Mouse (Mus musculus): ENCODE data around the gene Cox17. TPM values are rescaled to one million over a fixed set of nuclear protein-coding genes. Genes with fewer than 3 reads are reported as not detected.

Gene Cox17
- polyA plus RNA-seq, 1 experiment: 76.2 TPM

GRCm38 (mm10) chr16:38374379-38375140, 27.8 kb downstream of the Cox17 start:
- Histone ChIP-seq H3K27me3 (ENCODE audit: control insufficient read depth, insufficient read depth, low read length) (no peaks in the 10 kb centered on the region), H3K4me3 (ENCODE audit: low read depth, low read length) (no peak overlapping the region), H3K36me3 (ENCODE audit: control insufficient read depth, insufficient read depth, low read length) (no peaks in the 10 kb centered on the region), H3K4me1 (ENCODE audit: control insufficient read depth, insufficient read depth, insufficient read length, low read length) (peaks cover 8% of the 10 kb centered on the region; the same call in 1 of the 2 replicates), H3K27ac (ENCODE audit: insufficient read depth, low read depth, low read length) (no peak overlapping the region)
- WGBS: 74% methylated on average over 10 of the region's 10 CpGs
- no peak for TF ChIP-seq POLR2A (IDR thresholded peaks at IDR 0.05; ENCODE audit: low read depth, low read length)
- no peak for TF ChIP-seq CTCF (IDR thresholded peaks at IDR 0.05; ENCODE audit: extremely low read depth, insufficient read length, insufficient replicate concordance, low read depth, low read length)

GRCm38 (mm10) chr16:38375182-38375581, 28.4 kb downstream of the Cox17 start:
- Histone ChIP-seq H3K36me3 (ENCODE audit: control insufficient read depth, insufficient read depth, low read length) (no peaks in the 10 kb centered on the region), H3K27me3 (ENCODE audit: control insufficient read depth, insufficient read depth, low read length) (no peaks in the 10 kb centered on the region), H3K4me3 (ENCODE audit: low read depth, low read length) (no peak overlapping the region), H3K4me1 (ENCODE audit: control insufficient read depth, insufficient read depth, insufficient read length, low read length) (peaks cover 8% of the 10 kb centered on the region; the same call in 1 of the 2 replicates), H3K27ac (ENCODE audit: insufficient read depth, low read depth, low read length) (no peak overlapping the region)
- 73% methylated on average over 7 of the region's 7 CpGs for WGBS
- TF ChIP-seq POLR2A (IDR thresholded peaks at IDR 0.05; ENCODE audit: low read depth, low read length): no peak
- TF ChIP-seq CTCF (IDR thresholded peaks at IDR 0.05; ENCODE audit: extremely low read depth, insufficient read length, insufficient replicate concordance, low read depth, low read length): no peak

GRCm38 (mm10) chr16:38376163-38376840, 29.5 kb downstream of the Cox17 start:
- TF ChIP-seq CTCF (IDR thresholded peaks at IDR 0.05; ENCODE audit: extremely low read depth, insufficient read length, insufficient replicate concordance, low read depth, low read length) (peak; percentile 46; the same call in 1 of the 2 replicates), POLR2A (IDR thresholded peaks at IDR 0.05; ENCODE audit: low read depth, low read length) (no peak)
- H3K27me3 ChIP-seq (ENCODE audit: control insufficient read depth, insufficient read depth, low read length): no peaks in the 10 kb centered on the region
- H3K36me3 ChIP-seq (ENCODE audit: control insufficient read depth, insufficient read depth, low read length): no peaks in the 10 kb centered on the region
- no peak overlapping the region for H3K27ac ChIP-seq (ENCODE audit: insufficient read depth, low read depth, low read length)
- H3K4me1 ChIP-seq (ENCODE audit: control insufficient read depth, insufficient read depth, insufficient read length, low read length): peaks cover 8% of the 10 kb centered on the region; the same call in 1 of the 2 replicates
- WGBS: 30% methylated on average over 17 of the region's 17 CpGs
- H3K4me3 ChIP-seq (ENCODE audit: low read depth, low read length): peak overlapping the region; percentile 61

DNA sequence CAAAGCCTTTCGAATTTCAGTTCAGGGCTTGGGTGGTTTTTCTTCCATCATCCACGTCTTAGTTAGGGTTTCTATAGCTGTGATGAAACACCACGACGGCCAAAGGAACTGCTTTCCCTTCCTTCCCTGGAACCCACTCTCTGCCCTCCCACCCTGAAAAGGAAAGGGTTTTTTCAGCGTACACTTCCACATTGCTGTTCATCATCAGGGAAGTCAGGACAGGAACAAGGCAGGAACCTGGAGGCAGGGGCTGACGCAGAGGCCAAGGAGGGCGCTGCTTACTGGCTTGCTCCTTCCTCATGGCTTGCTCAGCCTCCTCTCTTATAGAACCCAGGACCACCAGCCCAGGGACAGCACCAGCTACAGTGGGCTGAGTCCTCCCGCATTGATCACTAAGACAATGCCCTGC, 30.1 kb downstream of the Cox17 start:
- 32% methylated on average over 8 of the region's 8 CpGs for WGBS
- H3K27me3 ChIP-seq (ENCODE audit: control insufficient read depth, insufficient read depth, low read length): no peaks in the 10 kb centered on the region
- H3K4me3 ChIP-seq (ENCODE audit: low read depth, low read length): peak overlapping the region; percentile 61
- no peaks in the 10 kb centered on the region for H3K36me3 ChIP-seq (ENCODE audit: control insufficient read depth, insufficient read depth, low read length)
- TF ChIP-seq POLR2A (IDR thresholded peaks at IDR 0.05; ENCODE audit: low read depth, low read length): no peak
- TF ChIP-seq CTCF (IDR thresholded peaks at IDR 0.05; ENCODE audit: extremely low read depth, insufficient read length, insufficient replicate concordance, low read depth, low read length): no peak
- no peak overlapping the region for H3K27ac ChIP-seq (ENCODE audit: insufficient read depth, low read depth, low read length)
- H3K4me1 ChIP-seq (ENCODE audit: control insufficient read depth, insufficient read depth, insufficient read length, low read length): peaks cover 8% of the 10 kb centered on the region; the same call in 1 of the 2 replicates

DNA sequence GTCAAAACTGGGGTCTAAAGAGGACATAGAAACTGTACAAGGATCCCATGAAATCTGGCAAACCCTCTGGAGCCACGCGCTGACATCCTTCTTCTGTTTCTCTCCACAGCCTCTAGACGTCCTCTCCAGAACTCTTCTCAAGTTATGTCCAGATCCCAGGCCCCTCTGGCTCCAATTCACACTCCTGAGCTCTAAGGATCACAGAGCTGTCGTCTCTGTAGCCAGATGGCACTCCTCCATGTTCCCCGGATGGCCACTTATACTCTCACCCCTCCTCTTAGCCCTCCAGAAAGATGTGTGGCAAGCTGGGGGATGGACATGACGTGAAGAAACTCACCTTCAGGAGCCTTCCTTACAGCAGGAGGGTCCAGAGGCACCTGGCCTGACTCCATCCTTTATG, 30.8 kb downstream of the Cox17 start:
- 88% methylated on average over 6 of the region's 6 CpGs for WGBS

DNA sequence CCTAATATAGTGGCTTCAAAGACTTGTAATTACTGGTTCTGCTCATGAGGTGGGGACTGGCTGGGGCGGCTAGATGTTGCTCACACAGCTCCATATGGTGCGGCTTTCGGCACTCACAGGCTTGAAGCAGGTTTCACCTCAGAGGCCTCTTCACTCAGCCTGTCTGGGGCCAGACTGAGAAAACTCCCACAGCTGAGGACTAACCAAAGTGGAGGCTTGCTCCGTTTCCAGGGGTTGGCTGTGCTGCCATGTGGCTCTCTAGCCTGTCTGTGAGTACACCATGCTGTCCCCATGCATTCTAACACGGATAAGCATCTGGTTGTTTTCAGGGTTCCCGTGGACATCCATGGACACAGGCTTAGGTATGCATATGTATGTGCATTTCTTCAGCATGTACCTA, 31.8 kb downstream of the Cox17 start:
- no peaks in the 10 kb centered on the region for H3K36me3 ChIP-seq (ENCODE audit: control insufficient read depth, insufficient read depth, low read length)
- H3K4me3 ChIP-seq (ENCODE audit: low read depth, low read length): no peak overlapping the region
- H3K4me1 ChIP-seq (ENCODE audit: control insufficient read depth, insufficient read depth, insufficient read length, low read length): peaks cover 8% of the 10 kb centered on the region; the same call in 1 of the 2 replicates
- TF ChIP-seq CTCF (IDR thresholded peaks at IDR 0.05; ENCODE audit: extremely low read depth, insufficient read length, insufficient replicate concordance, low read depth, low read length) (no peak), POLR2A (IDR thresholded peaks at IDR 0.05; ENCODE audit: low read depth, low read length) (no peak)
- H3K27ac ChIP-seq (ENCODE audit: insufficient read depth, low read depth, low read length): no peak overlapping the region
- 90% methylated on average over 6 of the region's 6 CpGs for WGBS
- H3K27me3 ChIP-seq (ENCODE audit: control insufficient read depth, insufficient read depth, low read length): no peaks in the 10 kb centered on the region

More for the DNA sequence above, 30.8 kb downstream of the Cox17 start:
- H3K36me3 ChIP-seq (ENCODE audit: control insufficient read depth, insufficient read depth, low read length): no peaks in the 10 kb centered on the region
- H3K27ac ChIP-seq (ENCODE audit: insufficient read depth, low read depth, low read length): no peak overlapping the region
- H3K27me3 ChIP-seq (ENCODE audit: control insufficient read depth, insufficient read depth, low read length): no peaks in the 10 kb centered on the region
- no peak overlapping the region for H3K4me3 ChIP-seq (ENCODE audit: low read depth, low read length)
- H3K4me1 ChIP-seq (ENCODE audit: control insufficient read depth, insufficient read depth, insufficient read length, low read length): peaks cover 8% of the 10 kb centered on the region; the same call in 1 of the 2 replicates
- TF ChIP-seq POLR2A (IDR thresholded peaks at IDR 0.05; ENCODE audit: low read depth, low read length): no peak
- no peak for TF ChIP-seq CTCF (IDR thresholded peaks at IDR 0.05; ENCODE audit: extremely low read depth, insufficient read length, insufficient replicate concordance, low read depth, low read length)

DNA sequence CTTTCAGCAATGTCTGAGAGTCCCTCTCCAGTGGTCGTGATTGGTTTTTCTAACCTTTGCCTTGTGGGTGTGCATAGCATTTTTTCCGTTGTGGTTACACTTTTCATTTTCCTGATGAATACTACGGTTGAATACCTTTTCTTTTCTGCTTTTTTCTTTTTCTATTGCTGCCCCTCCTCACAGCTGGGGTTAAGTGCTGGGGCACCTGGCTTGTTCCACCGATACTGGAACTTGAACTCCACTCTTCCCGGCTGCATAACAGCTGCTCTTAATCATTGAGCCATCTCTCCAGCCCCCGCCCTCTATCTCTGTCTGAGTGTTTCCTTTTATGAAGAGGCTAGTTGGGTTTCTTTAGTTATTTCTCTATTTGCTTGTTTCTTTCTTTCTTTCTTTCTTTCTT, 32.3 kb downstream of the Cox17 start:
- H3K4me1 ChIP-seq (ENCODE audit: control insufficient read depth, insufficient read depth, insufficient read length, low read length): peaks cover 8% of the 10 kb centered on the region; the same call in 1 of the 2 replicates
- 16% methylated on average over 6 of the region's 6 CpGs for WGBS
- TF ChIP-seq CTCF (IDR thresholded peaks at IDR 0.05; ENCODE audit: extremely low read depth, insufficient read length, insufficient replicate concordance, low read depth, low read length) (no peak), POLR2A (IDR thresholded peaks at IDR 0.05; ENCODE audit: low read depth, low read length) (no peak)

More for the DNA sequence above, 32.3 kb downstream of the Cox17 start:
- no peak overlapping the region for H3K4me3 ChIP-seq (ENCODE audit: low read depth, low read length)
- no peaks in the 10 kb centered on the region for H3K27me3 ChIP-seq (ENCODE audit: control insufficient read depth, insufficient read depth, low read length)
- H3K27ac ChIP-seq (ENCODE audit: insufficient read depth, low read depth, low read length): no peak overlapping the region
- no peaks in the 10 kb centered on the region for H3K36me3 ChIP-seq (ENCODE audit: control insufficient read depth, insufficient read depth, low read length)

All from small intestine, adult 2 months (tissue).